Mouse (Mus musculus) layer of hippocampus, postnatal 14 days (tissue): ENCODE measurements around the gene Cfd. TPM values are rescaled to one million over a fixed set of nuclear protein-coding genes. Genes with fewer than 3 reads are reported as not detected.
A peak's percentile ranks its signal among the peaks of the same experiment; 100 is the strongest.

Source experiments
- DNase-seq, 2 experiments: peaks; one replicate each; pipeline ENCODE4 v3.0.0; 2021 to 2022; ENCODE audit warnings: low spot score in 2 of 2, mixed read lengths in 1 of 2
- total RNA-seq, 2 experiments: library from RNA; stranded (reverse); gene quantifications; 2 replicates each; pipeline ENCODE4 v1.2.3; 2021

The Cfd gene
- total RNA-seq, 2 experiments from 2014 or later, result not detected

DNA sequence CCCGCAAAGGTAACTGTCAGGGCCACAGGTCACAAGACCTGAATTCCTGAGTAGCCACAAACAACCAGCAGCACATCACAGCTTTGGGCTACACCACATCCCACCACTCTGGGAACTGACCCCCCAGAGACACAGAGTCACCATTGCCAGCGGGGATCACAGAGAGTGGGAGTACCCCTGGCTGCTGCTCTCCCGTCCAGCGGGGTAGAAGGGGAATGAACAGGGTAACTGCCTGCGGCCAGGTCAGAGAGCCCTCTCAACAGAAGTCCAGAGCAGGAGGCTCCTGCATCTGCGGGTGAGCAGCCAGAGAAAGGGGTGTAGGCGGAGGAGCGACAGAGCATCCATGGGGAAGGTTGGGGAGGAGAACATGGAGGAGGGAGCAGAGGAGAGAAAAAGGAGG is 25.4 kb downstream of the Cfd start:
- DNase-seq, result no peak

GRCm38 (mm10) chr10:79916808-79917531 is 26.3 kb downstream of the Cfd start, which contains the start of gene Kiss1r:
Gene Kiss1r, plus strand, starts transcription at chr10:79916971.
- peak; percentile 79 for DNase-seq

GRCm38 (mm10) chr10:79917532-79918100 is 27.0 kb downstream of the Cfd start:
- DNase-seq, result no peak

DNA sequence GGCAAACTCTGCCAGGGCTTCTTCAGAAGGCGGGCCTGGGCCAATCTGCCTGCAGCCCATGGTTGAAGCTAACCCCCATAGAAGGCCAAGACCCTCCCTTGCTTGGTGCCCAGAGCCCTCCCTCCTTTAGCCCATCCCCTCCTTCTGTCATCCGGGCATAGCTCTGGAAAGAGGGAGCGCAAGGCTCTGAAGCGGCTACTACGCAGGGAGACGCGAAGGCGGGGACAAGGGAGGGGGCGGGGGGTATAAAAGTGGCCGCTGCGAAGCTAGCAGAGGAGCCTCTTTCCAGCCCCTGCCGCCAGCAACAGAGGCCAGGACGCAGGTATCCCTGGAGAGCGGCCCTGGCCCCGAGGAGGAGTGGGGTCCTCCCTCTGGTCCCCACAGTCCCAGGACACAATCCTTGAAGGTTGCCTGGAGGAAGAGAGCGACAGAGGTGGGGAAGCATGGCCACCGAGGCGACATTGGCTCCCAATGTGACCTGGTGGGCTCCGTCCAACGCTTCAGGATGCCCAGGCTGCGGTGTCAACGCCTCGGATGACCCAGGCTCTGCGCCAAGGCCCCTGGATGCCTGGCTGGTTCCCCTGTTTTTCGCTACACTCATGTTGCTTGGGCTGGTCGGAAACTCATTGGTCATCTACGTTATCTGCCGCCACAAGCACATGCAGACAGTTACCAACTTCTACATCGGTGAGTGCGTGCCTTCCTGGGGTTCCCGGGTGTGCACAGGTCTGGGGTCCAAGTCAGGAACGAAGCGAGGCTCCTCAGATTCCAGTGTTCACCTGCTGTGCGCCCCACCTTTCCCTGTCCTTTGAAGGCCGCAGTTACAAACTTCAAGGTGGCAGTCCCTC is 27.8 kb downstream of the Cfd start:
- DNase-seq, result no peak

DNA sequence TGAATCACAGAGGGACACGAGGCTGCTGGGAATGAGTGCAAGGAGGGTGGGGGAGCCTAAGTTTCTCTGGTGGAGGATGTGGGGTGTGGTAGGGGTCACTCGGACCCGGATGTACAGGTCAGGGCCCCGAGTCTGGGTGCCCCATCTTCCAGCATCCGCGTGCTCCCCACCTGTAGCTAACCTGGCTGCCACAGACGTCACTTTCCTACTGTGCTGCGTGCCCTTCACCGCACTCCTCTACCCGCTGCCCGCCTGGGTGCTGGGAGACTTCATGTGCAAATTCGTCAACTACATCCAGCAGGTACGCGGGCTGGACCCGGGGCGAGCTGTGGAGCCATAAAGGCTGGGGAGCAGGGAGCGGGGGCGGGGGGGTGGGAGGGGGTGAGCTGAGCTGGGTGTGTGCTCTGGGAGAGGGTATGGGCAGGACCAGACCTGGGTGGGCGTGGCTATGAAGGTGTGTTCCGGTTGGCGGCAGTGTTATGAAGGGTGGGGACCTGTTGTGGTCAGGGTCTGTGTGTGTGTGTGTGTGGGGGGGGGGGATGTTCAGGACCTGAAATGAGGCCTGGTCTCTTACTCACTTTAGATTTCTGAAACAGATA is 28.7 kb downstream of the Cfd start:
- no peak for DNase-seq

- no peak for DNase-seq
These were observed 29.6 kb downstream of the Cfd start for GRCm38 (mm10) chr10:79920056-79920890.

DNA sequence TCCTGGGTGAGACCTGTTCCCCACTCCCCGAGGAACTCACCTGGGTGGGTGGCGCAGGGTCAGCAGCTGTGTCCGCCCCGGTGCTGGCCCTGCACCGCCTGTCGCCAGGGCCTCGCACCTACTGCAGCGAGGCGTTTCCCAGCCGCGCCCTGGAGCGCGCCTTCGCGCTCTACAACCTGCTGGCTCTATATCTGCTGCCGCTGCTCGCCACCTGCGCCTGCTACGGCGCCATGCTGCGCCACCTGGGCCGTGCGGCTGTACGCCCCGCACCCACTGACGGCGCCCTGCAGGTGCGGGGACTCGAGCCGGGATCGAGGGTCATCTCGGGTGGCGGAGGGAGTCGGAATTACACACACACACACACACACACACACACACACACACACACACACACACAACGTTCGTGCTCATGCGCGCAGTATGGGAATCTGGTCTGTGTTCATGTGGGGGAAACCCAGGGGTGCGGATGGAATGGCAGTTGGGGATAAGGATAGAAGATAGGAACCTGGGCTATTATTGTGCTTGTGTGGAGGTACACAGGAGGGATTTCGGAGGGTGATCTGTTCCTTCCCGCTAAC is 30.4 kb downstream of the Cfd start, which contains the start of gene R3hdm4:
Gene R3hdm4 (minus strand): TSS at position 251 of the 578 bp plus-strand sequence.
- no peak for DNase-seq

GRCm38 (mm10) chr10:79921572-79921971 is 30.9 kb downstream of the Cfd start:
- DNase-seq, result no peak

DNA sequence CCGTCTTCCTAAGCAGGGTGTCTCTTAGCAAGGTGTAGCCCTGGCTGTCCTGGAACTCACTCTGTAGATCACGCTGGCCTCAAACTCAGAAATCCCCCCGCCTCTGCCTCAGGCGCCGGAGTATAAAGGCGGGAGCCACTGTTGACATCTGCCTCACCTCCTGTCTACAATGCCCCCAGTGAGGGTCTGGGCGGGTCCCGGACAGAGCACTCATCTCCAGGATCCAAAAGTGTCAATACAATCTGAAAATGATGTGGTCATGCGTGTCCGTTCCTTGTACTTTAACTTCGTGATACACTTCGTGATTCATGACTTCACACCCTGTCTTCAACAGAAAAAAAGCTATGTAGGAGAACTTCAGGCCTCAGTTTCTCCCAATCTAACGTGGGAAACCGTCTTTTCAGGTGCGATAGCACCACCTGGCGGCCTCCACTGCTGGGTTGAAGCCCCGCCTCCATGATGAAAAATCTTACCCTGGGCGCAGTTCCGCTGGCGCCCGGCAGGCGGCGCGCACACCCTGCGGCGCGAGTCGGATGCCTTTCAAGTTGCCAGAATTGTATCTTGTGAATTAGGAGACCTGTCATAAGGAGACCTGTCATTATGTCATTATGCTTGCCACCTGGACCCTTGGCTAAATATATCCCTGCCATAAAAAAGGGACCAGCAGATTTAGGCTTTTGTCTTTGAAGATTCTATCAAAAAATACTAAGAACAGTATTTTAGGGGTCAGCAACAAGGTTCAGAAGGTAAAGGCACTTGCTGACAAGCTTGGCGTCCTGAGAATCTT is 34.5 kb downstream of the Cfd start:
- peak; percentile 96 to 97 for DNase-seq

GRCm38 (mm10) chr10:79925785-79926490 is 35.3 kb downstream of the Cfd start:
- peak in 1 of 2 experiments; percentile 34 for DNase-seq

- DNase-seq, result peak; percentile 83 to 87
These were observed 36.1 kb downstream of the Cfd start, which contains the start of gene Arid3a for GRCm38 (mm10) chr10:79926491-79927323. Gene Arid3a, plus strand, starts transcription at chr10:79927043.

DNA sequence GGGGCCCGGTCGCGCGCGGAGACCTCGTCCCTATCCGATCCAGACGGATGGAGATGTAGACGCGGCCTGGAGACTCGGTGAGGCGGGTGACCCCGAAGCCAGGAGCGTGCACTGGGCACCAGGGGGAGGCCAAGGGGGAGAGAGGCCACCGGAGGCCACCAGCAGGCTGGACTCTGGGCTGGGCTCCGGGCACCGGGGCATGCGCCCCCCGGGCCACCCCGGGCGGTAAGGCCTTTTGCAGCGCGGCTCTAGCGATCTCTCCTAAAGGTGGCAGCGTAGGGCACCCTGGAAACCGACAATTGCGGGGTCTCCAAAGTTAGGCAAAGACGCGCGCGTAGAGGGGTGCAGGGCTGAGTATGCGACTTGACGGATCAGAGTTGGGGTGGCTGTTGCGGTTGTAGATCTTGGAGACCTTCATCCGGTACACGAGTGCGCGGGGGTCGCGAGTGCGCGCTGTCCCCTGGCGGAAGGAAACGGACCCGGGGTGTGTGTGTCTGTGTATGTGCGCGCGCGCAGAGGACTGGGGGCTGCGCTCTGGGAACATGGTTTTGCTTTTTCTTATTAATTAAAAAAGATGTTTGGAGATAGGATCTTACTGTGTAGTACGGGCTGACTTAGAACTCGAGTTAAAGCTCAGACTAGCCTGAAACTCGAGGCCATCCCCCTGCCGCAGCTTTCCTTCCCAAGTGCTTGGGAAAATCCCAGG is 36.8 kb downstream of the Cfd start:
- DNase-seq, result peak; percentile 58 to 66

GRCm38 (mm10) chr10:79928030-79928694 is 37.5 kb downstream of the Cfd start:
- DNase-seq, result no peak

GRCm38 (mm10) chr10:79928907-79929701 is 38.5 kb downstream of the Cfd start:
- no peak for DNase-seq

DNA sequence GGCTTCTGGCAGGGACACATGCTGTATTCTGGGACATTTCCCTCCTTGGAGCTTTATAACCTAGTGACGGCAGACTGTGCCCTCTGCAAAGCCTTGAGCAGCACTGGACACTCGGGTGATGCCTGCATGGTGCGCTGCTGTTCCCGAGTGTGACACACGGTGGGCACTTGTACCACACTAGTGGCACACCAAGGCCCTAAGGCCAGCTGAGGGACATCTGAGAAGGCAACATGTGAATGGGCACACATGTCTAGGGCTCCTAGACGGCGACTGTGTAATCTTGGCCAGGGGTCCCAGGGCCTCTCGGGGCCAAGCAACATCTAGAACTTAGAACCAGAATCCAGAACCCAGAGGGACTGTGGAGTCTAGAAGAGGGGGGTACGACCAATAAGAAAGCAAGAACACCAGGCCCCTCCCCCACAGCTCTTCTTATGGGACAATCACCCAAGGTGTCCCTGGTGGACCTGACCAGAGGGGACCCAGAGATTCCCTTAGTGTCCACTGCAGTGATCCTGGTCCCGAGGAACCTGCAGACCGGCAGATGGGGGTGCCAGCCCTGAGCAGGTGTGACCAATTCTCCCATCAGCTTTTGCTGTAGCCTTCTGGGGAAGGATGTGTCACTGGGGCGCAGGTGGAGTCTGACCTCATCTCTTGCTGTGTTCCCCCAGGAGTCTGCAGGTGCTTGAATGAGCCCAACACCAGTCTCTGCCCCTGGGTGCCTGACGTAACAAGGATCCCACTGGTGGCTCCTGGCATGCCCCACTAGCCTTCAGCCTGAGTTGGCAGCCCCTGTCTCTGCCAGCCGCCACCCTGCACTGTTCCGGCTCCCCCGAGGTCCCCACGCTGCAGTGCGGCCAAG is 39.5 kb downstream of the Cfd start:
- no peak for DNase-seq
